Mouse (Mus musculus) neural tube, embryonic 13.5 days (tissue): ENCODE measurements at regions not wholly inside any gene's neighbourhood (a gene's known extent, or its start where the extent isn't known, plus 50 kb on each side); places are given as distances from the start of the nearest gene placed in this dataset.
A peak's percentile ranks its signal among the peaks of the same experiment; 100 is the strongest.

Experiments used
- ATAC-seq: fragments of 200-750 bp; cut with Nextera tagmentation; 2 replicates; pipeline ENCODE4 v1.8.0; 2017; ENCODE audit warnings: low read depth, mild to moderate bottlenecking, moderate TSS enrichment, moderate library complexity
- H3K27ac ChIP-seq: fragments of 300-500 bp; sonication (generic); replicated peaks from 2 replicates; pipeline ENCODE4 v1.5.1; 2015; ENCODE audit warnings: moderate library complexity, mild to moderate bottlenecking, inconsistent platforms
- H3K27me3 ChIP-seq: fragments of 300-500 bp; sonication (generic); 2 replicates; pipeline ENCODE4 v1.6.1; 2015; ENCODE audit warnings: mild to moderate bottlenecking, inconsistent platforms
- H3K36me3 ChIP-seq: fragments of 300-500 bp; sonication (generic); 2 replicates; pipeline ENCODE4 v1.6.1; 2015; ENCODE audit warnings: mild to moderate bottlenecking, inconsistent platforms
- H3K4me1 ChIP-seq: fragments of 300-500 bp; sonication (generic); replicated peaks from 2 replicates; pipeline ENCODE4 v1.6.1; 2015; ENCODE audit warnings: inconsistent platforms
- H3K4me2 ChIP-seq: fragments of 300-500 bp; sonication (generic); 2 replicates; pipeline ENCODE4 v1.6.1; 2015; ENCODE audit warnings: inconsistent platforms, mild to moderate bottlenecking, moderate library complexity
- H3K4me3 ChIP-seq: fragments of 300-500 bp; sonication (generic); 2 replicates; pipeline ENCODE4 v1.5.1; 2015; ENCODE audit warnings: mild to moderate bottlenecking, inconsistent platforms
- H3K9ac ChIP-seq: fragments of 300-500 bp; sonication (generic); 2 replicates; pipeline ENCODE4 v1.6.1; 2015; ENCODE audit warnings: moderate library complexity, mild to moderate bottlenecking, inconsistent platforms
- H3K9me3 ChIP-seq: fragments of 300-500 bp; sonication (generic); 2 replicates; pipeline ENCODE4 v1.6.1; 2016; ENCODE audit warnings: inconsistent platforms
- WGBS: fragments of 180-500 bp; shearing (Covaris S2); methylation state at CpG from one replicate; pipeline ENCODE4 v1.1.7; 2015; 5-methylcytosine and 5-hydroxymethylcytosine counted together

GRCm38 (mm10) chr11:45794361-45794981, 57.4 kb upstream of the Clint1 start:
- H3K27ac ChIP-seq, result no peak overlapping the region
- no peaks in the 10 kb centered on the region for H3K9me3 ChIP-seq
- 80% methylated on average over 5 of the region's 5 CpGs for WGBS
- no peak overlapping the region for H3K9ac ChIP-seq
- H3K36me3 ChIP-seq, result no peaks in the 10 kb centered on the region
- no peak for ATAC-seq
- no peak overlapping the region for H3K4me3 ChIP-seq
- H3K4me2 ChIP-seq, result no peak overlapping the region
- no peaks in the 10 kb centered on the region for H3K27me3 ChIP-seq
- peaks cover 14% of the 10 kb centered on the region for H3K4me1 ChIP-seq

- Histone ChIP-seq H3K36me3 (no peaks in the 10 kb centered on the region), H3K9me3 (no peaks in the 10 kb centered on the region), H3K4me3 (no peak overlapping the region), H3K27ac (no peak overlapping the region), H3K4me1 (peaks cover 17% of the 10 kb centered on the region), H3K9ac (no peak overlapping the region), H3K4me2 (no peak overlapping the region), H3K27me3 (no peaks in the 10 kb centered on the region)
- no peak for ATAC-seq
- 33% methylated on average over 6 of the region's 6 CpGs for WGBS
Measured at GRCm38 (mm10) chr11:45795322-45795721, 56.5 kb upstream of the Clint1 start.

GRCm38 (mm10) chr11:45795731-45796130, 56.1 kb upstream of the Clint1 start:
- Histone ChIP-seq H3K9me3 (no peaks in the 10 kb centered on the region), H3K36me3 (no peaks in the 10 kb centered on the region), H3K4me3 (no peak overlapping the region), H3K4me1 (peaks cover 17% of the 10 kb centered on the region), H3K9ac (no peak overlapping the region), H3K4me2 (no peak overlapping the region), H3K27me3 (no peaks in the 10 kb centered on the region), H3K27ac (no peak overlapping the region)
- 17% methylated on average over 3 of the region's 3 CpGs for WGBS
- no peak for ATAC-seq

GRCm38 (mm10) chr11:45799732-45800386, 52.0 kb upstream of the Clint1 start:
- peak overlapping the region; percentile 28; the same call in 1 of the 2 replicates for H3K4me2 ChIP-seq
- H3K9ac ChIP-seq, result no peak overlapping the region
- peak; percentile 56; the same call in 1 of the 2 replicates for ATAC-seq

More at GRCm38 (mm10) chr11:45799732-45800386, 52.0 kb upstream of the Clint1 start:
- Histone ChIP-seq H3K4me3 (no peak overlapping the region), H3K27ac (no peak overlapping the region), H3K36me3 (no peaks in the 10 kb centered on the region), H3K27me3 (no peaks in the 10 kb centered on the region), H3K4me1 (peaks cover 17% of the 10 kb centered on the region), H3K9me3 (no peaks in the 10 kb centered on the region)
- WGBS, result 28% methylated on average over 9 of the region's 9 CpGs
